Mouse (Mus musculus) adipocyte (in vitro differentiated cells): ENCODE results near the gene Rybp.

Experiments
- DNase-seq: peaks from one replicate; pipeline ENCODE4 v3.0.0-alpha.2; 2016; ENCODE audit warnings: low spot score

Gene Rybp

DNA sequence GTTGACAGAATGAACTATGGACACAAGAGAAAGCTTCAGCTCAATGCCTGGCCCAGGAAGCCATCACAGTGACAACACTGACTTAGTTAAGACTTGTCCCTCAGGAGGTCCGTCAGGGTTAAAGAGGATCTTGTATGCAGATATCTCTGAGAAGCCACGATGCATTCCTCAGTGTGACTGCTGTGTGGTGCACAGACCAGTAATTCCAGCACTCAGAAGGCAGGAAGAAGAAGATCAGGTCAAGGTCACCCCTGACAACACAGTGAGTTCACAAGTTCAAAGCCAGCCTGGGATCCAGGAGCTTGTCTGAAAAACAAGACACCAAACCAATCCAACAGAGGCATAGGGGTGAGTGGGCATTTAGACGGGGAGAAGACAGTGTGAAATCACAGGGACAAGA lies 67.3 kb downstream of the Rybp start:
- no peak for DNase-seq

DNA sequence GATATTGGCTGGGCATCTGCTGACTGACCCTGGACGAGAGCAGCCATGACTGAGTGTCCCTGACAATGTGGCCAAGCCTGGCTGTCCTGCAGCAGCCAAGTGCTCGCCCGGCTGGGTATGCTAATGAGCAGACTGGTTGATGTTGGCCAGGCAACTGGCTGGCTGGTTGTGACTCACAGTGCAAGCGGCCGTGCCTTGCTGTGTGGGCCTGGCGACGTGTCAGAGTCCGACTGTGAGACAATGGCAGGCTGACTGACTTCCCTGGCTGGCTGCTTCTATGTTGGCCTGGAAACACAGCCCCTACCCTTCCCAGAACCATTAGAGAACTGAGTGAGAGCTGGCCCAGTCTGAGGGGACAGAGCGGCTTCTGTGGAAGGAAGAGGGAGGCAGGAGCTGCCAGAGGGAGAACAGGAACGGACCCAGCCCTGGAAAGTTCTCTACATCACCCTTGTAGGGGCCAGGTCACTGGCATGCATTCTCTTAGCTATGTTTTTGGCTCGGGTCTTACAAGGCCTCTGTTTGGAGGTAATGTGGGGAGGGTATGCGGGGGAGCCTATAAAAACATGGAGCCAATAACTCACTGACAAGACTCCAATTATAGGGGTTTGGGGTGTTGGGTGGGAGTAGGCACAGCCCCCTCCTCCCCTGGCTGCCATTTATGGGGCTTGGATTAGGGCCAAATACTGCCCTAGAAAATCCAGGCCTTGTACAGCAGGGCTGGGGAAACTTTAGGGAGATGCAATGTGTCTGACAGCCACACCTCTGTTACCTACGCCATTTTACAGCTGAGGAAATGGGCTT lies 68.5 kb downstream of the Rybp start:
- peak; percentile 92 for DNase-seq

DNA sequence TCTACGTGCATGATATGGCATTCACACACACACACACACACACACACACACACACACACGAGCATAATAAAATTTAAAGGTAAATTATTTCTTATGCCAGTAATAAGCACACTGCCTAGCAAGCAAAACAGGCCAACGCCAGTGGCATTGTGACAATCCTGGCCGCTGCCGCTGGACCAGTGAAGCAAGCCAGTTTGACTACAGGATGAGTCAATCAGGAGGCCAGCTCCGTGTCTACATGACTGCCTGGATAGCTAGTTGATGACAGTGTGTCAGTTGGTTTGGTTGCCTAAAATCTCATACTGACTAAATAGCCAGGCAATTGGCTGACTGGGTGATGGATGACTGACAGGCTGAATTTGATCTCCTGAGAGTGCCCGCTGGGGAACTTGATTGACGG lies 69.8 kb downstream of the Rybp start:
- peak; percentile 50 for DNase-seq

DNA sequence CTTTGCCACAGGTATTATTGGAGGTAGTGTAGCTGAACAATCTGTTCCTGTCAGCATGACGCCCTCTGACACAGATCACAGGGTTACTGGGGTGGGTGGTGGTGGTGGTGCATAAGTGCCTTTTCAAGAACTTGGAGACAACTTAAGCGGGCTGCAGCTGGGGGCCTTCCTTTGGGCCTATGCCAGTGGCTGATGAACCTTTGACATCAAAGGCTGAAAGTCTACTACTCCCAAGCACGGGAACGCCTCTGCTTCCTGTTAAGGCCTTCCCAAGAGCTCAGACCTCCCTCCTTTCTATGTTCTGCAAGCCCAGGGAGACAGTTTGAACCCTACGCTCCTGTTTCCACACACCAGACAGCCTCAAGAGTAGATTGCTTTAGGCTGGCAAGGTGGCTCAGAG lies 70.3 kb downstream of the Rybp start:
- DNase-seq, result no peak

DNA sequence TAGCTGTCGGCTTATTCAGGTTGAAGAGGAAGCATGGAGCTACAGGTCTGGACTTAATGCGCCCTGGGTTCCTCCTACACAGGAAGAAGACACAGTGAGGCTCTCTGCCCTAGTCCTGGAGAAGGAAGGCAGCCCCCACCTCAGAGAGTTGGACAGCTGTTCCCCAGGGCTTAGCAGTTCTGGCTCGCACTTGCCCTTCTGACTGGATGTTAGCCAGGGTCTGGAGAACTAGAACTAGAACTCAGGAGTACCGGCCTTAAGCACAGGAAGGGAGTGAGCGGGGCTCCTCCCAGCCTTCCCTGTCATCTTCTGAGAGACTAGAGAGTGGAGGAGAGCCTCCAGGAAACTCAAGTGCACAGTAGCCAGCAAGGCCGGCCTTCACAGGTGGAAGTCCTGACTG lies 71.5 kb downstream of the Rybp start:
- DNase-seq, result peak; percentile 60

DNA sequence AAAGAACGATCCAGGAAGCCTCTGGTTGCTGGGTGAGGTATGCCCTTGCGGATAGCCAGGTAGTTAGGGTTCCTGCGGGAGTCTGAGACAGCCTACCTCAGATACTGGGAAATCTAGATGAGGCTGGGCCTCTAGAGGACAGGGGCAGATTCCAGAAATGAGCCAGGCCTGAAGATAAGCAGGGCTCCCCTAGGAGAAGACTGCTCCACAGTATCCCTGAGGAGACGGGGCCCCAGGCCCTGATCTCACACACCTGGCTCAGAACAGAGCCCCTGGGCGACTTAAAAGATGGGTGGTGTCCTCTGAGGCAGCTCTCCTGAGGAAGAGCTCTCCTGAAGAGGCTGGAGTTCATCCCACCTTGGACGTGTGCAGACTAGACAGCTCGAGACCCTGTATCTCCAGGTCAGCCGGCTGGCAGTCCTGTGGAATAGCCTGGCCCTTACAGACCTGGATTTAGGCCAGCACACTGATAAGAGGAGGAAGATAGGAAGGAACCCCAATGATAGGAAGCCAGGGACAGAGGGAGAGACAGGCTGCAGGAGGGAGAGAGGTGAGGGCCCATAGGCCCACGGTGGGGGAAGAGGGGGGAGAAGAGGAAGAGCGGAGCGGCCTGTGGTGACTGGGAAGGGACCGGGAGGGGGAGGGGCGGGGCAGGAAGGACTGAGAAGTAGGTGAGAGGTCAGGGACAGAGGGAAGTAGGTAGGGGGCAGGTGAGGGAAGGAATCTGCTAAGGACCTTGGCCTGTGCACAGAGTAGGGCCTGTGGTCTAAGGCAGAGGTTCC lies 73.0 kb downstream of the Rybp start:
- no peak for DNase-seq

DNA sequence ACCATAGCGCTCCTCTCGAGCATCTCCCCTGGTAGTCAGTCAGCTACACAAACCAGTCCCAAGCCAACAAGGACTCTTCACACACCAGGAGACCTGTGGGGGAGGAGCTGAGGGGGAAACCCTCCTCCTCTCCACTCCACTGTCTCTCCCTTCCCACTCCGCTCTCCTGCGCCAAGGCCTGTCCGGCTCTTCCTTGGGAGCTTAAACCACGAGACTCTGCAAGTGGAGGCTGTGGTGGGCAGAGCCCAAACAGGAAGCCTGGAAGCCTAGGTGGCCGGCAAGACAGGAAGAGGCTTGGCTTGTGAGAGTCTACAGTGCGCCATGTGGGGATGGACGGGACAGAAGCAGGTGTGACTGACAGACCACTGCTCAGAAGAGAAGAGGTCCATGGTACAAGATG lies 73.7 kb downstream of the Rybp start:
- DNase-seq, result no peak

DNA sequence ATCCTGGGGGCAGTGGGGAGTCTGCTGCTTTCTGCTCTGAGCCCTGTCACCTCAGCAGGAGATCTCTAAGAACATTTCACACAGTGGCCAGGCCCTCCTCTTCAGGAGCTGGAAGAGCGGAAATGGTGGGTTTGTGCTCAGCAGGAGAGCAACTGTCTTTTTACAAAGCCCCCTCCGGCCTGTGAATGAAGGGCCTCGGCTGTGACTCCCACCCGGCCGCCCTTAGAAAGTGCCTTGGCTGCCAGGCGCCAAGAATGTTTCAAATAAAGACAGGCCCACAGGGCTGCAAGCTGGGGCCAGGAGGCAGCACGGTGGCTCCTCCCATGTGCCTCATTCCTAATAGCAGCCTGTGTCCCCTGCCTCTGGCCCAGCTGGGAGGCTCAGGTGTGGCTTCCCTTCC lies 74.5 kb downstream of the Rybp start:
- DNase-seq, result no peak

DNA sequence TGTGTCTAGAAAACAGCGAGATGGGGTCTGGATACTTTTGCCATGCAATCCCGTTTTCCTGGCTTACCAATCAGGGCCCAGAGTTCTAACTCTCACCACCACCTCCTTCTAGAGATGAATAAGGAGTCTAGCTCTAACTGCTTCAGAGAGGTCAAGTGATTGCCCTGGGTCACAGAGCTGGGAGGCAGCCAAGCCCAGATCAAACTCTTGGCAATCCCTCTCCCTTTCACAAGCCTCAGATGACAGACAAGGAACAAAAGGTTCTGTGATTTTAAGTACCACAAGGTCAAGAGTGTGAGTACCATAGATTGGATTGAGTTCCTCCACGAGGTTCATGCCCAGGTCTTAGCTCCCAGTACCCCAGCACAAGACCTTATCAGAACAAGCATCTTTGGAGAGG lies 75.6 kb downstream of the Rybp start:
- DNase-seq, result no peak

DNA sequence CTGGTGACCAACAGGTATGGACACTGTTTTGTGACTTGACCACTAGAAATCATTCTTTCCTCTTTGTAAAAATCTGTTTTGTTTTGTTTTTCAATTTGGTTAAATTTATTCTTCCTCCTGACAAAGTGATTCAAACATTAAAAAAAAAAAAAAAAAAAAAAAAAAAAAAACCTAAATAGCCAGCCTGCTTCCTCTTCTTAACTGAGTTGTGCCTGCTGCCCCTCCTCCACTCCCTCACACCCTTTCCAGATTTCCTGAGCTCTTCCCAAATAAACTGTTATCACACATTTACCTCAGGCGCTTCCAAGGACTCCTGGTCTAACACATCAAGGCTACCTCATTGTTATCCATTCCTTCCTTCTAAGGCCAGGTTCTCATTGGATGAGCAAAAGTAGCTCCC lies 76.8 kb downstream of the Rybp start:
- no peak for DNase-seq

DNA sequence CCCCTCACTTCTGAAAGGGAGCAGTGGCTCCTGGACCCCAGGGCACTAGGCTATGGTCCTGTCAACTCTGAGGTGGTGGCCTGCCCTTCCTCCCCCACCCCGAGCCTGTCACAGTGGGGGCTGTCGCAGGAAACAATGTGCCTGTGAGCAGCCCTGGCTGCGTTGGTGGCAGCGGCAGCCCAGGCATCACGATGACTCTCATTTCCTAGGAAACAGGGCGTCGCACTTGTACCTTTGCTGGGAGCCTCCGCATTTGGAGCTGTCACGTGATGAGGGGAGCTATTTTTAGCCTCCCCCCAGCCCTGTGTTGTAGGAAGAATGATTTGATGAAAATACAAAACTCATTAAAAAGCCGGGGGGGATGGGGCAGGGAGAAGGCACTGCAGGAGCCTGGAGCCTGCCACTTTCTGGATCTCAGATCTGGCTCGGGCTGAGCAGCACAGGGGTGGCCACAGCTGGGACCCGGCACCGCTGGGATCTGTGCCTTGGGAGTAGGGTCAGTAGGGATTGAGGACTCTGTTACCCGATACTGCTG lies 80.5 kb downstream of the Rybp start:
- no peak for DNase-seq

DNA sequence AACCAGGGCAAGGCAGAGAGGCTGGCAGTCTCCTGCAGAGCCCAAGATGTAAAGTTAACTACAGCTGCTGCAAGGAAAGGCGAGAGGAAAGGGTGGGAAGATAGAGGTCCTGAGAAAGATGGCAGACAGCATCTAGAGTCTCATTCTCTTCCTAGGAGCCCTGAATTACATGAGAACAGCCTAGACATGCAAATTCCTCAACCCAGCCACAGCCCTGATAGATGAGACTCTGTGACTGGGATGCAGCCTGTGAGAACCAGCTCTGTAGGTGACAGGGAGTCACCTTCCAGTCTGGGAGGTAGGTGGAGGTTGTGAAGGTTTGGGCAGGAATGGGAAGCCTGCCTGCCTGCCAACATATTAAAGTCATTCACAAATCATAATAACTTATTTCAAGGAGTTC lies 81.0 kb downstream of the Rybp start:
- DNase-seq, result no peak

DNA sequence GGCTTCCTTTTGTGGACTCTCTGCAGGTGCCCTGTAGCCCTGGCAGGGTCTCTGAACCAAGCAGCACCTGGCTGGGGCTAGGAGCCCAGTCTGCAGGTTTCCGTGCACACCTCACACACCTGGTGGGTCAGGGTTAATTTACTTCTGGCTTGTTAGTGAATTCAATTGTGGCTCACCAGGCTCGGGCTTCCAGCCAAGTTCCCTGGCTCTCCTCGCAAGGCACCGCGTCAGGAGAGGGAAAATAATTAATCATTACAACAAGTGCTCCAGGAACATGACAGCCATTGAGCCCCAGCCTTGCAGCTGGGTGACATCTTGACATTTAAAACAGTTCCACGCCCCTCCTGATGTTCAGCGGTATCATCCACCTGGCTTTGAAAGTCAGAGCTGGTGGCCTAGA lies 82.8 kb downstream of the Rybp start:
- DNase-seq, result no peak

DNA sequence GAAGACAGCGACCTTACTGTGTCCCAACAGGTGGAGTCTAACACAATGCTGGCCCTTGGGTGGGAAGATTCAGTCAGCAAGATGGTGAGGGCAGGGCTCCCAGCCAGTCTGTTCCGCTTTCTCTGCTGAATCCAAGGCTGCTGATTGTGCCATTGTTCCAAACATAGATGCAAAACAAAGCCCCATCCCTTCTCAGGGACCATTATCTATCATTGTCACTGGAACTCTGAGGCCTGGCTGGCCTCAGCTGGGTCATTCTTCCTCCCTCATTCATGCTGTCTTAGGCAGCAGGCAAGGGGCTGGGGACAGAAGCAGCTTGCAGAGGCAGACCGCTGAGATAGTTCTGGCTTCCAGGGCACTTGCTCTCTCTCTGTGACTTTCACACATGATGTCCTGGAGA lies 83.8 kb downstream of the Rybp start:
- DNase-seq, result no peak

DNA sequence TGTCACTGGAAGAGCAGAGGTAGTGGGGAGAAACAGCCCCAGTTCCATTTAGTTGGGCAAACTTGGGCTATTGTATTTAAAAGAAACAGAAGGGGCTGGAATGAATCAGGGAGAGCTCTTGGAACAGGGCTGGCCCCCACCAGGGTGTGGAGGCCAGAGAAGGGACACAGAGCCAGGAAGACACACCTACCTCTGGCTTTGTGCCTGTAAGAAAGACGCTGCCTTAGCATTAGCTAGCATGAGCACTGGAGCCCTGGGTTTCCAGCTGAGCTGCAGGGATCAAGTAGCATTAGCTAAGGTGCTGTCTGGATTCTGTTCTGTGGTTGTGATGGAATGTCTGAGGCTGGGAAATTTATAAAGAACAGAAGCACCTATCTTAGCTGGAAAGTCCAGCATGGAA lies 85.2 kb downstream of the Rybp start:
- no peak for DNase-seq

DNA sequence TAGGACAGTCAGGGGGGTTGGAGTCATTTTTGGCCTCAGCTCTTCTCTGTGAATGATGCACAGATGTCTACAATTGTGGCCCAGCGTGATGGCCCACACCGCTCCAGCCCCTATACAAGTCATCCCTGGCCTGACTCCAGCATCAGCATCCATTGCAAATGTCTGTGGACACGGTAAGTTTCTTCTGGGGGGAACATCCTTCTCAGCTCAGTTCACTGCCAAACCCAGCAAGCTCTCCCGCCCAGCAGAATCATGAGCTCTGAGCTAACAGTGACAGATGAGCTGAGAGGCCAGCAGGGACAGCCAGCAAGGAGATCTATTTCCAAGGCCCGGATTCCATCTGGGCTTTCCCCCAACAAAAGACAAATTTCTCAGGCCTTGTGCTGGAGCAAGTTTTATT lies 90.2 kb downstream of the Rybp start:
- peak; percentile 35 for DNase-seq

DNA sequence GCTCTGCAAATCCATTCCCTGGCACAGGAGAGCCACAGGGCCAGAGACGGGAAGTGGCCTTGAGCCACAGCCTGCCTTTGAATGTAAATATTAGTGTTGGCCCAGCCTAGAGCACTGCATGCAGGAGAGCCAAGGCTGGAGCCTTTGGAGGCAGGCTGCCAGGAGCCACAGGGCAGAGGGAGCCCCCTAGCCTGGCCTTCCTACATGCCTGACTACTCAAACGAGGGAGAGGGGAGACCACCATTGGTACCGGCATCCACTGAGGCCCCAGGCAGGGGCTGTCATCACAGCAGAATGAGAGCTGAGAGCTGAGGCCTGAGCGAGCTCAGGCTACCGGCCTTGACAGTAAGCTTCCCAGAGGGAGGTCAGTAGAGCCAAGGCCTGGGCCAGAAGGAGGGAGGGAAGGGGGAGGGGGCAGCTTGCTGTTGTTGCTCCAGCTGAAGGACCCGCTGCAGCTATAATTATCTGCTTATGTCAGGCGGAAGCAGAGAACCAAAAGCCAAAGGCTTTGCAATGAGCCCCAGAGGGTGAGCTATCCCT lies 91.3 kb downstream of the Rybp start:
- peak; percentile 69 for DNase-seq

DNA sequence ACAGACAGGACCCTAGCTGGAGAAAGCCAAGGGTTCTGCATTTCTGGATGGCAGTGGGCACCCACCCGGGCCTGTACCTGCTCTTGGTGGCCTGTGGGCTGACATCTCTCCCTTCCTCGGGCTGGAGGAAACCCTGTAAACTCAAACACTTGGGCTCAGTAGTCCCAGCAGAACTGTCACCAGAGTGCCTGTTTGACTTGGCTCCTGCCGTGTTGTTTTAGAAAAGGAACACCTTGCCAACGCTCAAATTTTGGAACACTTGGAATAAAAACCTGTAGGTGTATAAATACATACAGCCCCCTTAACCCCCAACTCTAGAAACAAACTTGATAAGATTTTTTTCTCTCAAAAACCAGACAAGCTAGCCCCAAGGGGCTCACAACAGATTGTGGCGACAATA lies 92.2 kb downstream of the Rybp start:
- DNase-seq, result no peak

DNA sequence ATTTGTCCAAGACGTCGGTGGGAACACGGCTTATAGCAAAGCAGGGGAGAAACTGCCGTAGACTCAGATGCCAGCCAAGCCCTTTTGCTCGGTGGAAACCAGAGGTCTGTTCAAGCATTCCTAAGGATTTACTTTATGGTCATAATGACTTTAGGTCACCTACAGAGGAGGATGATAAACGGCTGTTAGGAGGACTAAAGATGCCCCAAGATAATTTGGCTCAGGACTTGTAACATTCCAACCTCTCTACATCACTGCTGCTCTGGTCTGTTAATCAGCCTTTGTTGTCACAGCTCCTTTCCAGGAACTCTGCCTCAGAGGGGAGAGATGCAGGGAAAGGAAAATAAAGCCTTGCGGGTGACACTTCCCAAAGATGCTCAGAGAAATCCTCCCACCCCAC lies 93.5 kb downstream of the Rybp start:
- no peak for DNase-seq

DNA sequence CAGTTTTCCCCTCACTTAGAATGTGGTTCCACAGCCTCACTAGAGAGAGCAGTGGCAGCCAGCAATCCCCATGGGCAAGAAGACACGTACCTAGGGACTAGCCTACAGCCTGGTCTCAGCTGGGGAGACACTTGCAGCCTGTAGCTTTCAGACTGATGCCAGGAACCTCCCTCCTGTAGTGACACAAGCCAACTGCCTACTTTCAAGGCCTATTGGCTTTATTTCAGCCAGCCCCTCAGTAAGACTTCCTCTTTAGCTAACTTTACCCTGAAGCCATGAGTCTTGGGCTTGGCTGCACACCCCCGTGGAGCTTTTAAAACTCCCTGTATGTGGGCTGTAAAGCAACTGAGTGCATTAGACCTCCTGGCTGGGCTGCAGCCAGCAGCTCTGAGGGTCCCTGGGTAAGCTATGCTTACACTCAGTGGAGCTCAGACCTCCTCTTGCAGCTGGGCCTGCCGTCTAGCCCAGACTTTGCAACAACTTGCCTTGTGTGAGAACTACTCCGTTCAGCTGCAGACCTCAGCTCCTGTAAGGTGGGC lies 94.5 kb downstream of the Rybp start:
- DNase-seq, result no peak

DNA sequence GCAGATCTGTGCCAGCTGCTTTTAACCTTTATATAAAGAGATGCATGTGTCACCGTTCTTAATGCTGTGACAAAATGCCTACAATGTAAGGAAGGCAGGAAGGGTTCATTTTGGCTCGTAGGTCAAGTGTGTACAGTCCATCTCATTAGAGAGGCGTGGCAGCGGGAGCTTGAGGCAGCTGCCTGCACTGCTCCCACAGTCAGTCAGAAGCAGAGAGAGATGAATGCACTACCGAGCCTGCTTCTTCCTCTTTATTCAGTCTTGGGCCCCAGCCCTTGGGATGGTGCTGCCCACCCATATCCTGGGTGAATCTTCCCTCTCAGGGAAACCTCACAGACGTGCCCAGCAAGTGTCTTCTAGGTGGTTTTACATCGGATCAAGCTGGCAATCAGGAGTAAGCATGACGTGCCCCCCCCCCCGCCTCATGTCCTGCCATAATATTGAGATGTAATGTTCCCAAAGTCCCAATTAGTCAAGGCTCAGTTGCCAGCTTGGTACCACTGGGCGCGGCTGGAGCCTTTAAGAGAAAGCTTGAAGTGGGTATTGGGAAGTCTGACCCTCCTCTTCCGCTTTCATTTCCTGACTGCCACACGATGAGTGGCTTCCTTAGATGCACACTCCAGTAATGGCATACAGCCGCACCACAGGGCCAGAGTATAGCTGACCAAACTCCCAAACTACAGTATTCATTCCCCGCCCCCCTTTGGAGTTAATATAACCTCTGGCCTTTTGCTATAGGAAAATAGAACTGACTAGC lies 96.3 kb downstream of the Rybp start:
- no peak for DNase-seq

DNA sequence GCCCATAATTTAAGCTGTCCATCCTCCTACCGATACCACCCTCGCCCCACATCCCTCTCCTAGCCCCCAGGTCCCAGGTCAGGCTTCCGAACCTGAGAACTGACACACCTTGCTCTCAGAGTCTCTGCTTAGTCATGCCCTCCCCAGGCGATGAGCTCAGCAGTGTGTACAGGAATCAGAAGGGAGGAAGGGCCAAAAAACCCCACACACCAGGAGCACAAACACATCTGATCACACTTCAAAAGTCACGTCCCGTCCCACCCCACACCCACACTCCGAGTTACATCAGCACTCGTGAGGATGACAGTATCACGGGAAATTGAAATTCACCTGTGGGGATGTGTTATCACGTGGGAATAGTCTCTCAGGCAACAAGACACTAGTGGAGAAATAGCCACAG lies 97.0 kb downstream of the Rybp start:
- DNase-seq, result no peak
